Mouse (Mus musculus): ENCODE measurements around the gene Zfp59. TPM values are rescaled to one million over a fixed set of nuclear protein-coding genes. Genes with fewer than 3 reads are reported as not detected.
"Not testable (repeated sequence)": the region's sequence is repeated elsewhere in the genome, so short reads cannot be mapped to it uniquely, and the experiment has no call there.

Zfp59 gene
- total RNA-seq (2015) (2.3 and 3.7 TPM in 2 replicates), total RNA-seq (2017) (2.3 and 3.7 TPM in 2 replicates)

- ATAC-seq (ENCODE audit: poor library complexity, severe bottlenecking) = peak; percentile 98
These were observed at the start of gene Zfp59 for GRCm38 (mm10) chr7:27838323-27839249. Zfp59 (plus strand) TSS chr7:27838607.

- no peak for ATAC-seq (ENCODE audit: poor library complexity, severe bottlenecking)
These were observed 49.1 kb upstream of the Zfp59 start for GRCm38 (mm10) chr7:27789306-27789705.

GRCm38 (mm10) chr7:27793865-27794264, 44.5 kb upstream of the Zfp59 start:
- not testable (repeated sequence) for ATAC-seq (ENCODE audit: poor library complexity, severe bottlenecking)

- ATAC-seq (ENCODE audit: poor library complexity, severe bottlenecking) = no peak
These were observed 43.8 kb upstream of the Zfp59 start for GRCm38 (mm10) chr7:27794566-27794965.

GRCm38 (mm10) chr7:27797906-27798811, 40.2 kb upstream of the Zfp59 start:
- ATAC-seq (ENCODE audit: poor library complexity, severe bottlenecking) = no peak

- no peak for ATAC-seq (ENCODE audit: poor library complexity, severe bottlenecking)
These were observed 37.3 kb upstream of the Zfp59 start for GRCm38 (mm10) chr7:27801137-27801536.

GRCm38 (mm10) chr7:27802986-27803385, 35.4 kb upstream of the Zfp59 start:
- no peak for ATAC-seq (ENCODE audit: poor library complexity, severe bottlenecking)

- ATAC-seq (ENCODE audit: poor library complexity, severe bottlenecking) = peak; percentile 95
These were observed 33.9 kb upstream of the Zfp59 start for GRCm38 (mm10) chr7:27804297-27805030.

- ATAC-seq (ENCODE audit: poor library complexity, severe bottlenecking) = not testable (repeated sequence)
These were observed 31.5 kb upstream of the Zfp59 start, which contains the start of gene Zfp626 for GRCm38 (mm10) chr7:27806896-27807295. Zfp626 (plus strand) TSS chr7:27807196.

GRCm38 (mm10) chr7:27807305-27807704, 31.1 kb upstream of the Zfp59 start:
- not testable (repeated sequence) for ATAC-seq (ENCODE audit: poor library complexity, severe bottlenecking)

GRCm38 (mm10) chr7:27818526-27819110, 19.8 kb upstream of the Zfp59 start:
- ATAC-seq (ENCODE audit: poor library complexity, severe bottlenecking) = no peak

- no peak for ATAC-seq (ENCODE audit: poor library complexity, severe bottlenecking)
These were observed 15.8 kb upstream of the Zfp59 start for GRCm38 (mm10) chr7:27822611-27823010.

- no peak for ATAC-seq (ENCODE audit: poor library complexity, severe bottlenecking)
These were observed 4.3 kb upstream of the Zfp59 start for GRCm38 (mm10) chr7:27834131-27834530.

- ATAC-seq (ENCODE audit: poor library complexity, severe bottlenecking) = no peak
These were observed 511 bp upstream of the Zfp59 start for GRCm38 (mm10) chr7:27837896-27838295.

GRCm38 (mm10) chr7:27839596-27839995, 1.2 kb downstream of the Zfp59 start:
- no peak for ATAC-seq (ENCODE audit: poor library complexity, severe bottlenecking)

GRCm38 (mm10) chr7:27840104-27840503, 1.7 kb downstream of the Zfp59 start:
- no peak for ATAC-seq (ENCODE audit: poor library complexity, severe bottlenecking)

- no peak for ATAC-seq (ENCODE audit: poor library complexity, severe bottlenecking)
These were observed 18.8 kb downstream of the Zfp59 start, which contains the start of gene Zfp607a for GRCm38 (mm10) chr7:27857227-27857626. Zfp607a (plus strand) TSS chr7:27857527.

GRCm38 (mm10) chr7:27859301-27860251, 21.2 kb downstream of the Zfp59 start:
- peak; percentile 49 for ATAC-seq (ENCODE audit: poor library complexity, severe bottlenecking)
